Mouse (Mus musculus) lung, adult 2 months (tissue): ENCODE data around the gene Guca2b.

Experiments
- CTCF ChIP-seq: fragments of 200-500 bp; IDR thresholded peaks from 2 replicates; pipeline ENCODE4 v1.5.1; 2011; ENCODE audit warnings: mild to moderate bottlenecking, low read length, control low read depth; ENCODE audit not compliant: insufficient read depth
- POLR2A ChIP-seq: fragments of 200-500 bp; IDR thresholded peaks from 2 replicates; pipeline ENCODE4 v1.6.1; 2011; ENCODE audit warnings: low read depth, mild to moderate bottlenecking, control low read depth, low read length, borderline replicate concordance; ENCODE audit errors: extremely low read depth

DNA sequence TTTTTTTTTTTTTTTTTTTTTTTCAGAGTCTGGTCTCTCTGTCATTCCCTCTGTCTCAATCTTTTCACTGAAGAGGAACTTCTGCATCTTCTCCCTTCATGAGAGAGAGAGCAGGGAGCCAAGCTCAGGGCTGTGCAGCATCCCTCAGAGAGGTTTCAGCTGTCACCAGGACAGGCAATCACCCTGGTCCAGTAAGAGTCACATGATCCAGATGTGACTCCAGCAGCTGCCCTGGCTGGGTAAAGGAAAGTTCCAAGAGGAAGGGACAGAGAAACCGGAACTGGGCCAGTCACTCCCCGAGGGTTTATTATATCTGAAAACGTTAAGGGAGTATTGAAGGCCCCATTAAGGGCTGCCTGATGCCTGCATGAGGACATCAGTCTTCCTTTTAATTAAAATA, 49.0 kb upstream of the Guca2b start:
- TF ChIP-seq CTCF (no peak), POLR2A (no peak)
